Mouse (Mus musculus) 3134 (cell line): ENCODE measurements at regions not wholly inside any gene's neighbourhood (a gene's known extent, or its start where the extent isn't known, plus 50 kb on each side); places are given as distances from the start of the nearest gene placed in this dataset.

Experiments used
- DNase-seq: peaks from one replicate; pipeline ENCODE4 v3.0.0-alpha.2; 2011; ENCODE audit warnings: low spot score; ENCODE audit not compliant: insufficient read length; ENCODE audit errors: extremely low read depth

GRCm38 (mm10) chr5:35165993-35166392, 60.4 kb upstream of the Lrpap1 start:
- no peak for DNase-seq

- no peak for DNase-seq
Observed at GRCm38 (mm10) chr5:35165459-35165858, 59.9 kb upstream of the Lrpap1 start.

GRCm38 (mm10) chr5:35162607-35163006, 57.0 kb upstream of the Lrpap1 start:
- DNase-seq: no peak

- no peak for DNase-seq
Observed at GRCm38 (mm10) chr5:35162120-35162519, 56.6 kb upstream of the Lrpap1 start.

- no peak for DNase-seq
Observed at GRCm38 (mm10) chr5:35160929-35161815, 55.6 kb upstream of the Lrpap1 start.

GRCm38 (mm10) chr5:35159854-35160253, 54.3 kb upstream of the Lrpap1 start:
- no peak for DNase-seq

- DNase-seq: no peak
Observed at GRCm38 (mm10) chr5:35159178-35159661, 53.7 kb upstream of the Lrpap1 start.

- DNase-seq: no peak
Observed at GRCm38 (mm10) chr5:35158346-35159047, 52.9 kb upstream of the Lrpap1 start.

GRCm38 (mm10) chr5:35156371-35156770, 50.8 kb upstream of the Lrpap1 start:
- DNase-seq: no peak

GRCm38 (mm10) chr5:35155717-35156116, 50.2 kb upstream of the Lrpap1 start:
- no peak for DNase-seq
